Mouse (Mus musculus): ENCODE data around the gene Stxbp4.

DNA sequence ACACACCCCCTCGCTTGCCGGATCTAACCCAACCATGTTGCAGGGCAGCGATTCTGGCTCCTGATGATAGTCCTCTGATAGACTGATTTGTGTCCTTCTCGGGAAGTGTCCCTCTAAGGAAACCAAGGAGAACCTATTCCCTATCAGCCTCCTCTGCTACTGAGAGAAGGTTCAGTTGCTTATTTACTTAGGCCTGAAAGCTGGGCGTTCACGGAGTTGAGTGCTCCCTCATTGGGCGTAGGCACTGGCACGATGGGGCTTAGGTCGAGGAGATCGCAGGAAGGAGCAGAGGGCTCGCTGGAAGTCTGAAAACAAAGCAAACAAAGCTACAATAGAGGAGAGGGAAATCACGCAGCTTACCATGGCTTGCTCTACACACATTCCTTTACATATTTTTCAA lies 19.6 kb upstream of the Stxbp4 start:
- TF ChIP-seq CTCF (IDR thresholded peaks at IDR 0.05; ENCODE audit: low read depth) (no peak), EP300 (IDR thresholded peaks at IDR 0.05; ENCODE audit: low read depth) (no peak)

All from liver, postnatal 0 days (tissue).